Mouse (Mus musculus) E14TG2a.4 (cell line): ENCODE data around the gene Plb1.

ENCODE experiments used
- CTCF ChIP-seq: conservative IDR thresholded peaks from 2 replicates; pipeline ENCODE4 v1.5.1; 2014; ENCODE audit warnings: low read length
- POU5F1 ChIP-seq: IDR thresholded peaks from 2 replicates; pipeline ENCODE4 v1.6.1; 2014; ENCODE audit warnings: low read length, borderline replicate concordance

DNA sequence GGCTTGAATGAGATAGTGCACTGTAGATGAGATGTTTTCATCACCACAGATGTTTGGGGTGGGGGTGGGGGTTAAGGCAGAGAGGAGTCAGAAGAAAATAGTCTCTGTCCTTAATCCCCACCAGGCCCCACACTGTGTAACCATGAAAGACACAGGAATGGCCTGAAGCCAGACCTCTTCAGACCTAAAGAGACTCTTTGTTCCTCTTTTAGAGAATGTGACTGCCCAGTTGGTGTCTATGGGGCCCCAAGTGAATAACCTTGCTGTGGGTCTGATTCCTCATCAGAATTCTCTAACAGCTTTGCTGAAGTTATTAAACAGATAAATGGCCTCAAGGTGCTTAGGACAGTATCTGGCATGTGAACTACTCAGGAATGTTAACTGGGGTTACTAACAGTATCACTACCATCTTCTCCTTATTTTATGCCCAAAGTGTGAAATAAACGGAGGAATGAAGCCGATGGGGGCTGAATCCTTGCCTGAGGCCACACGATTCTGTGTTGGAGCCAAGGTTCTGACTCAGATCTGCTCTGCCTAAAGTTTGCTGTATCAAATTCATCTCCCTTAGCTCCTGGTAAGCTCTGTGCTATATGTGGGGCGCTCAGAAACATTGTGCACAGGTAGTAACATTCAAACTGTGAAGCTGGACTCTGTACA is 172.8 kb downstream of the Plb1 start:
- TF ChIP-seq CTCF (no peak), POU5F1 (no peak)
